Mouse (Mus musculus) natural killer cell, adult 2 months (primary cell): Measurements from ENCODE around the gene Rnase2b.
"Not testable (repeated sequence)": the region's sequence is repeated elsewhere in the genome, so short reads cannot be mapped to it uniquely, and the experiment has no call there.

Source experiments
- DNase-seq, 2 experiments: peaks; one replicate each; pipeline ENCODE4 v3.0.0; 2022; ENCODE audit warnings: low spot score in 2 of 2

Gene Rnase2b

GRCm38 (mm10) chr14:51161976-51162375 lies at the start of gene Rnase2b:
Gene Rnase2b, plus strand, starts transcription at chr14:51162260.
- DNase-seq: not testable (repeated sequence)

DNA sequence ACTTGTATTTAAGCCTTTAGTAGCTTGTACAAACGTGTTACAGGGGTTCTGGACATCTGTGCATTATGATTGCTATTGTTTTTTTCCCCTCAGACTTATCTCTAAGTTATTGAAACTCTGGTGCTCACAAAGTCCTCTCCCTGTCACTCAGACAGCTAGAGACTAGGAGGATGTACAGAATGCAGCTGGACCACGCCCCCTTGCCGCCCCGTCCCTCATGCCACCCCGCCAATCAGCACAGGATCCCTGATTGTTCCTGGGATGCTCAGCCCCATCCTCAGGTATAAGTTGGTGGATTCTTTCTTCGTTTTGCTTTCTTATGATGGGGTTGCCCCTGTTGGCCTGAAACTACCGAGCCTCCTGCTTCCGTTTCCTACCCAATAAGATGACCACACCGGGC lies 48.6 kb upstream of the Rnase2b start:
- no peak for DNase-seq

GRCm38 (mm10) chr14:51113916-51114560 lies 48.0 kb upstream of the Rnase2b start, which contains the start of gene Eddm3b:
Gene Eddm3b, plus strand, starts transcription at chr14:51114426.
- DNase-seq: no peak

GRCm38 (mm10) chr14:51125684-51126083 lies 36.4 kb upstream of the Rnase2b start:
- DNase-seq: no peak

DNA sequence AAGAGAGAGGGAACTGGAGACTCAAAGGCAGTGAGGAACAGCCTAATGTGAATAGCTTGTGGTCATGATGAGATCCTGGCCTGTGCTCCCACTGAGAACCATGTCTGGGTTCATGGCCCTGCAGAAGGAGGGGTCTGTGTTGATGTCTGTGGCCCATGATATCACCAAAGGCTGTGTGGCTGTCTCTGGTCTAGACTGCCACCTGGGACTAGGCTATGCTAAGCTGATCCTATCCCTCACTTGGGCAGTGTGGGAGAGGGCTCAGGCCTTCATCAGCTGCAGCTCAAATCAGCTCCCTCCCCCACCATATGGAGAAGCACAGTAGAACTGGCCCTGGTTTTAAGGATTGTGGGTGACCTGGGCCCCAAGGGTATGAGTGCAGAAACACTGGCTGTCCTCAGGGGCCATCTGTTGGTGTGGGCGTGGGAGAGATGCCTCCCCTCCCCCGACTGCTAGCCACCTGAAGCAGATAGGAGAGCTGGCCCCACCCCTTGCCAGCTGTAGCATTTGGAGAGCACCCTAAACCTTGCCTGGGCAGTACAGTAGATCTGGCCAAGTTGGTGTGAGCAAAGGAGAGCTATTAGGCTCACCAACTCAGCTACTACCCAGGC lies 34.3 kb upstream of the Rnase2b start:
- DNase-seq: peak in 1 of 2 experiments; percentile 12

- DNase-seq: peak in 1 of 2 experiments; percentile 56
These were observed 33.1 kb upstream of the Rnase2b start for GRCm38 (mm10) chr14:51128775-51129623.

DNA sequence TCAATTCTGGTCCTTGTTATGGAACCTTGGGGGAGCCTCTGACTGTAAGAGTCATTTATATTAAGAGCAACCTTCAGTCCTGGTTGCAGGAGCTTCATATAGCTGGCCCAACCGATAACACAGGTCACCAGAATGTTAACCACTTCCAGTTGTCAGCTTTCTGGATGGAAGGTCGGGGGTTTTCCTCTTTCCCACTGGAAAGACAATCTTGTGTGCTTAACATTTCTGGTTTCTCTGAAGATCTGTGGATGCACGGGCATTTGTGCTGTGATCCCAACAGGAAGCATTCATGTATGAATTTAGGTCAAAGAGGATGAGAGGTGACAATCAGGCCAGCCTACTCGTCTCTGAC lies 32.5 kb upstream of the Rnase2b start:
- no peak for DNase-seq

DNA sequence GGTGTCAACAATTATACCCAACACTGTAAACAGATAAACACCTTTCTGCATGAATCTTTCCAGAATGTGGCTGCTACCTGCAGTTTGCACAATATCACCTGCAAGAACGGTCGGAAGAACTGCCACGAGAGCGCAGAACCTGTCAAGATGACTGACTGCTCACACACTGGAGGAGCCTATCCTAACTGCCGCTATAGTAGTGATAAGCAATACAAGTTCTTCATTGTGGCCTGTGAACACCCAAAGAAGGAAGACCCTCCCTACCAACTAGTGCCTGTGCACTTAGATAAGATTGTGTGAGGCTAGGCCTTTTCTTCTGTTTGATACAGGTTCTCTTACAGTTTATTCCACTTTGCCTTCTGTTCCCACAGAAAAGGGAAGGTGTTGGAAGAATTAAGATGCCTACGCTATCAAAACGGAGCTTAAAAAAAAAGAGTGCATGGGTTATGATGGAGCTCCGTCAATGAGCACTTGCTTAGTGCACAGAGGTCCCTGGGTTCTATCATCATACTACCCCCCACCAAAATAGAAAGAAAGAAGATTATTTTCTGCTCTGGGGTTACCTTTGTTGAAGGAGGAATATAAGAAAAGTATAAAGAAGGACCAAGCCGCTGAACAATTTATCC lies 31.6 kb upstream of the Rnase2b start:
- no peak for DNase-seq

GRCm38 (mm10) chr14:51131086-51131815 lies 30.8 kb upstream of the Rnase2b start:
- DNase-seq: no peak

- no peak for DNase-seq
These were observed 29.7 kb upstream of the Rnase2b start for GRCm38 (mm10) chr14:51132372-51132771.

GRCm38 (mm10) chr14:51140342-51140741 lies 21.7 kb upstream of the Rnase2b start:
- DNase-seq: no peak

DNA sequence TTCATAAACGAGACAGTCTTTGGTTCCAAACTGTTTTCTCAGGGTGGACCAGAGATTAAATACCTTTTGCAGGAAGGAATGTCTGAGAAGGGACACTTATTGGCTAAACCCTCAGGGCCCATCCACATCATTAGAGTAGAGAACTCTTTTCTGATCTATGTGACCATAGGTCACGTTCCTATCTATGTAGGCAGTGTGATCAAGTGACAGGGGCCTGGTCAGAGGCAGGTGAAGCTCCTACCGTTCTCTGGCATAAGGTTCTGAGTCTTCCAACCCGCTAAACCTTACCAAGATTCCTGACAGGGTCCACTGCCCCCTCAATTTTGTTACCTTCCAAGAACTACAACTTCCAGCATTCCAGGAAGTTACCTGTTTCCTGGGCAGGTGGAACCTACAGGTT lies 19.9 kb upstream of the Rnase2b start:
- no peak for DNase-seq

DNA sequence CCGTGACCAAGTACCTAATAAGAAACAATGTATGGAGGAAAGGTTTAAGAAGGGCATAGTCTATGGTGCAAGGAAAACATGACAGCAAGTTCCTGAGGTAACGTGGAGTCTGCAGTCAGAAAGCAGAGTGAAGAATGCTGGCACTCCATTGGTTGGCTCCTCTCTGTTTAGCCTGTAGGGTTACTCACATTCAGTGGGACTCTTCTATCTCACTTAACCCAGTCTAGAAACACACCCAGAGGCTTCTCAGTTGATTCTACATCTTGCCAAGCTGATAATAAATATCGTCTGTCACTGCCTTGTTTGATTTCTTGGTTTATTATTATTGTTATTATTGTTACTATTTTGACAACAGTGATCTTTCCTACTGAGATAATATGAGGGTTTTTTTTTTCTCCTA lies 19.5 kb upstream of the Rnase2b start:
- DNase-seq: no peak

- DNase-seq: no peak
These were observed 18.8 kb upstream of the Rnase2b start for GRCm38 (mm10) chr14:51143287-51143686.

- DNase-seq: no peak
These were observed 18.1 kb upstream of the Rnase2b start for GRCm38 (mm10) chr14:51143937-51144336.

- no peak for DNase-seq
These were observed 17.6 kb upstream of the Rnase2b start for GRCm38 (mm10) chr14:51144451-51144850.

DNA sequence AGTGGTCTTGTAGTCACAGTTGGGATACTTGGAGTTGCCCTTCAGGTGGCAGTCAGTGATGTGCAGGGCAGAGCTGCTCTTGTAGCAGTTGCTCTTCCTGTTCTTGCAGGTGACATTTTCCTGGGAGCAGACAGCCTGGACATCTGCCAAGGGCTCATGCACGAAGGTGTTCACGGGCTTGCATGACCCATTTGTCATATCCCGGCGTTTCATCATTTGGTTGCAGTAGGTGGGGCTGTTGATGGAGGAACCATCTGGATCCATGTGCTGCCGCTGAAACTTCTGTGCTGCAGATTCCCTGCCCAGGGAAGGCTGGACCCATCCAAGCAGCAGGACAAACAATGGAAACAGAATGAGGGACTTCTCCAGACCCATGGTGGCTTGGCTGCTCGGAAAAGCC lies 16.5 kb upstream of the Rnase2b start:
- no peak for DNase-seq

GRCm38 (mm10) chr14:51146685-51147084 lies 15.4 kb upstream of the Rnase2b start, which contains the start of gene Rnase1:
Gene Rnase1, minus strand, starts transcription at chr14:51146785.
- no peak for DNase-seq

DNA sequence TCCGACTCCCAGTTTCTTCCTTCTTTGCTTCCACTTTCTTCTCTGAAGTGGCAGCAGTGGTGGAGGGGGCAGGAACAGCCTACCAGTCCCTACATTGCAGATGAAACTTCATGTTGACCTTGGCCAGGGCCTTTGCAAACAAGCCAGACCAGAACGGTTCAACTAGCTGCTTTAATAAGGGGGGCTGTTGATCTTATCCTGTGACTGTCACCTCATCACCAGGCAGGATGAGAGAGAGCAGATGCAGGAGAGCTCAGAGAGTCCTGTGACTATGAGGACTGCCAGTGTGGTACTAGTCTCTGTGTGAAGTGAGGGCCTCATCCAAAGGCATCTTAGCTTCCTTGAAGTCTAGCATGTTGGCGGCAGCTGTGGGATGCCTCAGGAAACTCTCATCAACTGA lies 14.1 kb upstream of the Rnase2b start:
- DNase-seq: no peak

- DNase-seq: no peak
These were observed 12.9 kb upstream of the Rnase2b start for GRCm38 (mm10) chr14:51149164-51149563.

DNA sequence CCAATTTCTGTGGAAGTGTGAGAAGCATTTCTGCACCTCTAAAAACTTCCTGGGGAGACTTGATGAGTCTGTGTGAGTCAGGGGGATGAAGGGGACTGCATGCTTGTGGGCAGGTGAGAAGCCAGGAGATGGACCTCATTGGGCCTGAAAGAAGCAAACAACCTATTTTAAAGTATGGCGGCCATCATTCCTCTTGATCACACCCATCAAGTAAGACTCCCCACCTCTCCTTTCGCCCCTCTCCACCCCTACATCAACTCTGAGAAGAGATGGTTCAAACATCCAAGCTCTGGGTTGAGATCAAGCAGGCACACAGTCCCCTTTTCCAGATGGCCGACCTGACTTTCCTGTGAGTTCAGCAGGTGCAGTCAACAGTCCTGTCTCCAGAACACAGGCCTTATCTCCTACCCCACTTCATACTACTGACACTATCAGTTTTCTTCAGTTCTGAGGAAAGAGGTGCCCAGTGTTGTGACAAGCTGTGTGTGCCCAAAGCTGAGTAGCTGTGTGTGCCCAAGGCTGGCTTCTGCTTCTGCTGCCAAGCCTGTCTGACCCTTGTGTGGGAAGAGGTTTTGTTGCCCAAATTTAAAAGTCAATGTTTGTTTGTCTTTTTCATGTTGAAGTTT lies 11.7 kb upstream of the Rnase2b start:
- no peak for DNase-seq
